Mouse (Mus musculus) megakaryocyte-erythroid progenitor cell, adult 5 weeks (primary cell): Measurements from ENCODE around the gene Atrx. TPM values are rescaled to one million over a fixed set of nuclear protein-coding genes. Genes with fewer than 3 reads are reported as not detected.

Experiments
- polyA plus RNA-seq: library from polyadenylated mRNA; stranded (reverse); fragments of >175 nt; gene quantifications from 2 replicates; pipeline ENCODE4 v1.2.3, GENCODE M21; 2012

Gene Atrx
- polyA plus RNA-seq: 21.1 and 33.6 TPM in 2 replicates

GRCm38 (mm10) chrX:105928861-105929477 is at the start of gene Atrx:
Gene Atrx (minus strand): TSS chrX:105929403.

GRCm38 (mm10) chrX:105764162-105765004 is 164.8 kb downstream of the Atrx start, which contains the start of gene Fgf16:
Gene Fgf16 (plus strand): TSS chrX:105764279.

Other genes starting within 250 kb of the Atrx start
- not detected in 2 replicates for gene Fgf16, start 165.1 kb downstream of the Atrx start, polyA plus RNA-seq
- gene Magt1, start 82.5 kb upstream of the Atrx start, polyA plus RNA-seq: 4.3 and 5.3 TPM in 2 replicates
- gene Cox7b, start 86.3 kb upstream of the Atrx start, polyA plus RNA-seq: 9.2 and 11.0 TPM in 2 replicates
- gene Atp7a, start 97.9 kb upstream of the Atrx start, polyA plus RNA-seq: 0.22 and 0.45 TPM in 2 replicates
- 0.01 and 0.04 TPM in 2 replicates for gene Tlr13, start 213.8 kb upstream of the Atrx start, polyA plus RNA-seq